Mouse (Mus musculus) lung, postnatal 0 days (tissue): Measurements from ENCODE around the gene Ift43. TPM values are rescaled to one million over a fixed set of nuclear protein-coding genes. Genes with fewer than 3 reads are reported as not detected.
A peak's percentile ranks its signal among the peaks of the same experiment; 100 is the strongest.

Experiments used
- ATAC-seq: fragments of 200-750 bp; cut with Nextera tagmentation; 2 replicates; pipeline ENCODE4 v1.8.0; 2017; ENCODE audit warnings: moderate library complexity
- DNase-seq: peaks from one replicate; pipeline ENCODE4 v3.0.0-alpha.2; 2016; ENCODE audit warnings: low spot score
- H3K27ac ChIP-seq: fragments of 300-500 bp; sonication (generic); 2 replicates; pipeline ENCODE4 v1.5.1; 2014; ENCODE audit warnings: antibody characterized with exemption, mild to moderate bottlenecking, low read length, mixed read lengths
- H3K27me3 ChIP-seq: fragments of 300-500 bp; sonication (generic); replicated peaks from 2 replicates; pipeline ENCODE4 v1.6.1; 2014; ENCODE audit warnings: low read length, mixed read lengths; ENCODE audit not compliant: insufficient read depth
- H3K36me3 ChIP-seq: fragments of 300-500 bp; sonication (generic); 2 replicates; pipeline ENCODE4 v1.6.1; 2014; ENCODE audit warnings: low read length, mixed read lengths; ENCODE audit not compliant: insufficient read depth
- H3K4me1 ChIP-seq: fragments of 300-500 bp; sonication (generic); 2 replicates; pipeline ENCODE4 v1.6.1; 2014; ENCODE audit warnings: antibody characterized with exemption, low read depth, low read length, mixed read lengths; ENCODE audit not compliant: insufficient read depth
- H3K4me2 ChIP-seq: fragments of 300-500 bp; sonication (generic); replicated peaks from 2 replicates; pipeline ENCODE4 v1.6.1; 2014; ENCODE audit warnings: low read depth, mild to moderate bottlenecking, low read length, moderate library complexity, mixed read lengths
- H3K4me3 ChIP-seq: fragments of 300-500 bp; sonication (generic); 2 replicates; pipeline ENCODE4 v1.5.1; 2014; ENCODE audit warnings: low read depth, low read length
- H3K9ac ChIP-seq: fragments of 300-500 bp; sonication (generic); replicated peaks from 2 replicates; pipeline ENCODE4 v1.6.1; 2014; ENCODE audit warnings: low read depth, mild to moderate bottlenecking
- H3K9me3 ChIP-seq: fragments of 300-500 bp; sonication (generic); 2 replicates; pipeline ENCODE4 v1.6.1; 2016; ENCODE audit warnings: low read length, mixed read lengths
- CTCF ChIP-seq: IDR thresholded peaks from 2 replicates; pipeline ENCODE4 v1.5.1; 2016; ENCODE audit warnings: antibody characterized with exemption, mild to moderate bottlenecking
- EP300 ChIP-seq: IDR thresholded peaks from 2 replicates; pipeline ENCODE4 v1.6.1; 2016; ENCODE audit warnings: antibody characterized with exemption, mild to moderate bottlenecking, control low read depth
- WGBS: fragments of 180-500 bp; shearing (Covaris S2); extraction: QIAGEN DNeasy Blood & Tissue Kit; methylation state at CpG from one replicate; pipeline ENCODE4 v1.1.7; 2014; 5-methylcytosine and 5-hydroxymethylcytosine counted together
- polyA plus RNA-seq: library from polyadenylated mRNA; unstranded; fragments of >200 nt; fragmentation: Nextera tagmentation; extraction: Ambion mirVana; gene quantifications from 2 replicates; pipeline ENCODE4 v1.2.1, GENCODE M21; 2015

The Ift43 gene
- polyA plus RNA-seq, 1 experiment from 2014 or later: 127 TPM

DNA sequence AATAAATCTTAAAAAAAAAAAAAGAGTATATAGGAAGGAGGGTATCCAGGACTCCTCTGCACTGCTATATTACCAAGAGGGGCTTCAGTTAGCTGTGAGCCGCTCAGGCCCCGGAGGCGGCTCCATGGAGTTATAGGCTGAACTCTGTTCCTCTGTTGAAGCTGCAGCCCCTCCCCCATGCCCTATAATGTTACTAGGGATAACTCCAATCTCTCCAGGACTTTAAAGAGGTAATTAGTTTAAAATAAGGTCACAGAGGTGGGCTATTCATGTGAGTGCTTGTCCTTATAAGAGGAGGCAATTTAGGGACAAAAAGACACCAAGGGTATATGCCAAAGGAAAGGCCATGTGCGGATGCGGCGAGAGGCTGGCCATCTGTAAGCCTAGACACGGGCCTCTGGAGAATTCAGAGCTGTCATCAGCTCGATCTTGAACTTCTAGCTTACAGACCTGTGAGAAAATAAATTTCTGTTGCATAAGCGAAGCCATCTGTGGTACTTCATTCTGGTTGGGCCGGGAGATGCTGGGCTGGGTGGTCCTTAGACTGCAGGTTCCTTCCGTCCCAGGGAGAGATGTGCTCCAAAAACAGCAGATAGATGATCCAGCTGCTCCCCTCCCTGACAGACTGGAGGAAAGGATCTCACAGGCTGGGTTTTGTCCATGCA, 94.5 kb downstream of the Ift43 start:
- Histone ChIP-seq H3K4me3 (no peak overlapping the region), H3K27me3 (no peaks in the 10 kb centered on the region), H3K36me3 (no peaks in the 10 kb centered on the region), H3K9ac (no peak overlapping the region), H3K4me1 (no peaks in the 10 kb centered on the region), H3K4me2 (no peak overlapping the region), H3K27ac (no peak overlapping the region), H3K9me3 (no peaks in the 10 kb centered on the region)
- no peak for TF ChIP-seq EP300
- no peak for TF ChIP-seq CTCF
- DNase-seq (no peak), ATAC-seq (no peak)
- WGBS: 70% methylated on average over 11 of the region's 11 CpGs

- Histone ChIP-seq H3K4me1 (no peaks in the 10 kb centered on the region), H3K27ac (no peak overlapping the region), H3K9me3 (no peaks in the 10 kb centered on the region), H3K36me3 (no peaks in the 10 kb centered on the region), H3K4me3 (no peak overlapping the region), H3K4me2 (no peak overlapping the region), H3K9ac (no peak overlapping the region), H3K27me3 (no peaks in the 10 kb centered on the region)
- TF ChIP-seq CTCF (no peak), EP300 (no peak)
- DNase-seq: no peak
- no peak for ATAC-seq
- WGBS: 45% methylated on average over 7 of the region's 7 CpGs
These were observed 96.9 kb downstream of the Ift43 start for GRCm38 (mm10) chr12:86179266-86179665.

DNA sequence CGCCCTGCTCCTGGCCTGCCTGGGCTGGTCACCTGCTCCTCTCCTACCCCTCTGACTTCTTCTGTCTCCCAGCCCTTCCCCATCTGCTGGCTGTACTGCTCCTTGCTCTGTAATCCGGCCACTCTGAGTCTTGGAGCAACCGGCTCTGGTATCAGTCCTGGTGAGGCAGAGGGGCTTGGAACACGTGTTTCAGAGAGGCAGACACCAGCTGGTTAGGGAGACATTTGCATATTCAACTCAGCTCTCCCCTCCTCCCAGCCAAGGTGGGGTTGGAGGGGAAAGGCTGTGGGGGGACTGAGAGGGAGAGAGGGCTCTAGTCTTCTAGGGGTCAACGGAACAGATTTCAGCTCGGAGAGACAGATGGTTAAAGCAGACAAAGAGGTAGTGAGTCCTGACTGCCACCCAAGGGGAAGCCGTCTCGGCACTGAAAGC, 99.0 kb downstream of the Ift43 start:
- no peaks in the 10 kb centered on the region for H3K27me3 ChIP-seq
- WGBS: 22% methylated on average over 8 of the region's 8 CpGs
- DNase-seq: no peak
- H3K9me3 ChIP-seq: no peaks in the 10 kb centered on the region
- TF ChIP-seq CTCF (no peak), EP300 (no peak)
- no peak for ATAC-seq
- H3K36me3 ChIP-seq: no peaks in the 10 kb centered on the region
- H3K4me2 ChIP-seq: no peak overlapping the region
- H3K4me3 ChIP-seq: no peak overlapping the region
- no peak overlapping the region for H3K27ac ChIP-seq
- H3K9ac ChIP-seq: no peak overlapping the region
- no peaks in the 10 kb centered on the region for H3K4me1 ChIP-seq

- no peak for ATAC-seq
- 44% methylated on average over 2 of the region's 2 CpGs for WGBS
These were observed 99.5 kb downstream of the Ift43 start for GRCm38 (mm10) chr12:86181879-86182278.

DNA sequence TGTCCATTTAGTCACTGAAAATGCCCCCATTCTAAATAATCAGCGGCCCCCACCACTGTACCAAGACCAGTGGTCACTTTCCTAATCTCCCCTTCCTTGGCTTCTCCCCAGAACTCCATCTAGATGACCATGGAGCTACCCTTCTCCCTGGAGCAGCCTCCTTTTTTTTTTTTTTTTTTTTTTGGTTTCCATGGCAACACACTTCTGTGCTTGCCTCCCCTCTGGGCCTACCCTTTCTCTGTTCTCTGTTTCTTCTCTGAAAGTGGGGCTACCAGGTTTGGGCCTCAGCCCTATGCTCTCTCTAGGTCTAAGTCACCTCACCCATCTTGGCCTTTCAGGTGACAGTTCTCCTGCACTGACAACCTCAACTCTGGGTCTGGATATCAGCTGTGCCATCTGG, 100.1 kb downstream of the Ift43 start:
- Histone ChIP-seq H3K4me2 (no peak overlapping the region), H3K9ac (no peak overlapping the region), H3K27ac (no peak overlapping the region), H3K9me3 (no peaks in the 10 kb centered on the region), H3K4me1 (no peaks in the 10 kb centered on the region), H3K36me3 (no peaks in the 10 kb centered on the region), H3K27me3 (no peaks in the 10 kb centered on the region), H3K4me3 (no peak overlapping the region)
- 50% methylated on average over 1 of the region's 1 CpGs for WGBS
- DNase-seq: no peak
- TF ChIP-seq EP300 (no peak), CTCF (no peak)
- ATAC-seq: no peak

More at GRCm38 (mm10) chr12:86181879-86182278, 99.5 kb downstream of the Ift43 start:
- H3K4me3 ChIP-seq: no peak overlapping the region
- TF ChIP-seq CTCF (peak; percentile 13; the same call in 1 of the 2 replicates), EP300 (no peak)
- no peaks in the 10 kb centered on the region for H3K9me3 ChIP-seq
- H3K4me1 ChIP-seq: no peaks in the 10 kb centered on the region
- DNase-seq: no peak
- H3K4me2 ChIP-seq: no peak overlapping the region
- H3K36me3 ChIP-seq: no peaks in the 10 kb centered on the region
- no peaks in the 10 kb centered on the region for H3K27me3 ChIP-seq
- no peak overlapping the region for H3K27ac ChIP-seq
- H3K9ac ChIP-seq: no peak overlapping the region

DNA sequence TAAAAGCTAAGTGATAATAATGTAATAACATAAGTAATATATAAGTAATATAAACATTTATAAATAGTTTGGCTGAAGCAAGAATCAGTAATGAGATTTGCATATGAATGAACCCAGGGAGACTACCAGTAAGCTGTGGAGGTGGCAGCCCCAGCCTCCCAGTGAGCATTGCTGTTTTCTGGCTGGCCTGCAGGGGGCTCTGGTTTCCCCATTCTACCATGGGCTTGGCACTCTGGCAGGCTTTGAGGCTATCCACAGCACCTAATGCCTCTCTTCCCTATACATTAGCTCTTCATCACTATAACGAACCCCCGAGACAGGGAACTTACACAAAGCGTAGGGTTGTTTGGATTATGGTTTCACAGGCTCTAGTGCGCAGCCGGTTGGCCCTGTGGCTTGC, 105.8 kb downstream of the Ift43 start:
- ATAC-seq (no peak), DNase-seq (no peak)
- TF ChIP-seq EP300 (no peak), CTCF (peak; percentile 55)
- Histone ChIP-seq H3K36me3 (no peaks in the 10 kb centered on the region), H3K27me3 (no peaks in the 10 kb centered on the region), H3K27ac (no peak overlapping the region), H3K9ac (no peak overlapping the region), H3K4me2 (no peak overlapping the region), H3K9me3 (no peaks in the 10 kb centered on the region), H3K4me1 (no peaks in the 10 kb centered on the region; the same call in 1 of the 2 replicates), H3K4me3 (no peak overlapping the region)
- 61% methylated on average over 5 of the region's 5 CpGs for WGBS
